Mouse (Mus musculus) embryonic fibroblast, embryonic 13.5 days (primary cell): ENCODE results near the gene Yipf2.

Experiments
- CTCF ChIP-seq: IDR thresholded peaks from 2 replicates; pipeline ENCODE4 v1.5.1; 2011; ENCODE audit warnings: mild to moderate bottlenecking, control low read depth, low read length, moderate library complexity, borderline replicate concordance; ENCODE audit not compliant: insufficient read depth
- POLR2A ChIP-seq: IDR thresholded peaks from 2 replicates; pipeline ENCODE4 v1.6.1; 2011; ENCODE audit warnings: low read depth, mild to moderate bottlenecking, control low read depth, low read length, moderate library complexity

DNA sequence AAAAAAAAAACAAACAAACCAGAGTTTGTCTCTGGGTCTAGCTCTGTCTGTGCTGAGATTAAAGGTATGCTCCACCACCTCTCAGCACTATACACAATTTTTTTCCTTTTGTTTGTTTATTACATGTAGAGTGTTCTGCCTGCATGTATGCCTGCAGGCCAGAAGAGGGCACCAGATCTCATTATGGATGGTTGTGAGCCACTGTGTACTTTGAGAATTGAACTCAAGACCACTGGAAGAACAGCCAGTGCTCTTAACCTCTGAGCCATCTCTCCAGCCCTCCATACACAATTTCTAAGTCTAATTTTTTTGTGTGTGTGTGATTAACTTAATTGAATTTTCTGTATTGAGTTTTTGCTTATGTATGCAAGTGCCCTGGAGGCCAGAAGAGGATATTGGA, 33.9 kb upstream of the Yipf2 start:
- TF ChIP-seq POLR2A (no peak), CTCF (no peak)
